Mouse (Mus musculus): ENCODE measurements around the gene Gm10282.

- TF ChIP-seq NRF1 (IDR thresholded peaks at IDR 0.05; ENCODE audit: low read depth, low read length), result no peak
- no peak for TF ChIP-seq ETS1 (conservative IDR thresholded peaks at IDR 0.05; ENCODE audit: low read depth, low read length)
Observed at GRCm38 (mm10) chr8:72351405-72352005, 46.4 kb upstream of the Gm10282 start.
